Mouse (Mus musculus): ENCODE measurements around the gene Rdh9.
"Not testable (repeated sequence)": the region's sequence is repeated elsewhere in the genome, so short reads cannot be mapped to it uniquely, and the experiment has no call there.

Gene Rdh9

GRCm38 (mm10) chr10:127759181-127760110 is 16.7 kb upstream of the Rdh9 start, which contains the start of the genes Rdh1 and Rdh16f1:
Gene Rdh1 (plus strand): TSS chr10:127759721.
Gene Rdh16f1 (plus strand): TSS chr10:127759787.
- no peak for DNase-seq (ENCODE audit: inconsistent ontology term)

DNA sequence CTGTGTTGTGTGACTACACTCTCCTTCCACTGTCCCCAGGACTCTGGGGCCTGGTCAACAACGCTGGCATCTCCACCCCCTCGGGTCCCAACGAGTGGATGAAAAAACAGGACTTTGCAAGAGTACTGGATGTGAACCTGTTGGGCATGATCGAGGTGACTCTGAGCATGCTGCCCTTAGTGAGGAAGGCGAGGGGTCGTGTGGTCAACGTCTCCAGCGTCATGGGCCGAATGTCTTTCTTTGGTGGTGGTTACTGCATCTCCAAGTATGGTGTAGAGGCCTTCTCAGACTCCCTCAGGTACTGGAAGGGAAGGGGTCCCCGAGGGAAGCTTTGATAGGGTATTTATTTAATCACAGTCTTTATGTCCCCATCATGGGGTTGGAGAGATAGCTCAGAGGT is 13.3 kb upstream of the Rdh9 start:
- DNase-seq (ENCODE audit: inconsistent ontology term), result not testable (repeated sequence)

DNA sequence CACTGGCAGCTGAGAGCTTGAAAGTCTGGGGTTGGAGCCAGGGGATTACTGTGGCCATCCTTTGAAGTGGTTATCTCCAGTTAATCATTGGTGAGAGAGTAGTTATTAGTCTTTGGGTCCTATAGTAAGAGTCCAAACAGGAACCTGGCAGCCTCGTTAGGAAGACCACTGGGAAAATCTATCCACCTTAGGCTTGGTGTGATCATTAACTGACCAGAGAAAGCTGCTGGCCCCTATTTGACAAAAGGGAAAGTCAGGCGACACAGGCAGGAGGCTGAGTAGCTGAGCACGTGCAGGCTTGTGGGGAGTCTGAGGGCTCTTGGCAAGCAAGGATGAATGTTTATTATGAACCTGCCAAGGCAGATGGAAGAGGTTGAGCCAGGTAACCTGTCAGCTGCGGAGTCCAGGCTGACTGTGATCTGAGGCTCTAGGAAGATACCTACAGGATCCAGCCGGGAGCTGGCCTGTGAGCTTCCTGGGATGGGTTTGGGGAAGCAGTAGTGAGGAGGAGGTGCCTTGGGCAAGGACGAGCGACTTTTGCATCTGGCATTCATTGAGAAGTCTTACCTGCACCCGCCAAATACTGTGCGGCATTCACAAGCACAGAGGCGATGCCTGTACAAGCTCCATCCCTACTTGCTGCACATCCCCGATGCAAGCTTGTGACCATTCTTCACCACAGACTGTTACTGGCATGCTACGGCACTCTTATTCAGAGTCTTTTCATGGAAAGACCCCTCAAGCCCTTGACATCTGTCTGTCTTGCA is 12.1 kb upstream of the Rdh9 start:
- DNase-seq (ENCODE audit: inconsistent ontology term), result no peak

DNA sequence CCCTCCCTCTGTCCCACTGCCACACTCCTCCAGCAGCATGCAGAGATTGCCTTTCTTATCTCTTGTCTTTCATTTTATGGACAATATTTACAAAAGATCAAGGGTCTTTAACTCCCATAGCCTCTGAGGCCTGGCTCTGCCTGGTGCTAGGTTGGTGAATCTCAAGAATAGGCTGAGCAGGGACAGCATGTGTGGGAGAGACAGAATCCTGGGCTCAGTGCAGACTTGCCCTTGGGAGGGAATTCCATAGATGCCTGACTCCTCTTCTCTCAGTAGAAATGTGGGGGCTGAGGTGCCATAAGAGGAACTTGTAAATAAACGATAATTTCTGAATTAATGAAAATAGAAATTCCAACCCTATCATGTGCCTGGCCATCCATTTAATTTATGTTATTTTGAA is 9.6 kb upstream of the Rdh9 start:
- DNase-seq (ENCODE audit: inconsistent ontology term), result no peak

GRCm38 (mm10) chr10:127782321-127782720 is 6.1 kb downstream of the Rdh9 start:
- not testable (repeated sequence) for DNase-seq (ENCODE audit: inconsistent ontology term)

DNA sequence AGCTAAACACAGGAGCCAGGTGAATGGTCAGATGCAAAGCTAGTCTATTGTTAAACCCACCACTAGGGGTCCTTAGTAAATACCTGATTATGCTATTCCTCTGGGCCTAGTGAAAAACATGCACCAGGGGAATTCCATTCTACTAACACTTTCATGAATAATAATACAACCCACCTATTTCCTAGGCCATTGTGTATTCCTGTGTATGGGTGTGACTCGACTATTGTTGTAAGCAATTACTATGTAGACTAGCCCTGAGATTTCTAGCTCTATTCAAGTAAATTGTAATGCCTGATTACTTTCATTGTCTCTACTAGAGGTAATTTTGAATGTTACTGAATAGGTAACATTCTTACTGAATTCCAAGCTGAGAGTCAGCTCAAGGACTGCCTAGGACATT is 9.2 kb downstream of the Rdh9 start:
- not testable (repeated sequence) for DNase-seq (ENCODE audit: inconsistent ontology term)

DNA sequence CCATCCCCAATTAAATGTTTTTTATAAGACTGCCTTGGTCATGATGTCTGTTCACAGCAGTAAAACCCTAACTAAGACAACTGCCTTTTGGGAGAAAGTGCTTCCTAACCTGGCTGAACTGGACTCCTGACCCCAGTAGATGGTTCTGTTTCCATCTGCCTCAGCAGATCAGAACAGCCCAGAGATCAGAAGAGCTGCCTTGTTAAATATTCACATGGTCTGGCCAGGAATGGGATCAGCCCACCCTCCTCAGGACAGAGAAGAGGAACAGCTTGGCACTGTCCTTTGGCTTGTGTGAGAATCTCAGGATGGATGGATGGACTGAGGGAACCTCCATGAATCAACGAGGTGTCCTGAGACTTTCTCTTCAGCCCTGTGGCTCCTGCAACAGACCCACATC is 23.1 kb downstream of the Rdh9 start:
- no peak for DNase-seq (ENCODE audit: inconsistent ontology term)

- no peak for DNase-seq (ENCODE audit: inconsistent ontology term)
These were observed 24.7 kb downstream of the Rdh9 start, which contains the start of gene Rdh16 for GRCm38 (mm10) chr10:127800891-127801290. Gene Rdh16 (plus strand): TSS chr10:127801152.

DNA sequence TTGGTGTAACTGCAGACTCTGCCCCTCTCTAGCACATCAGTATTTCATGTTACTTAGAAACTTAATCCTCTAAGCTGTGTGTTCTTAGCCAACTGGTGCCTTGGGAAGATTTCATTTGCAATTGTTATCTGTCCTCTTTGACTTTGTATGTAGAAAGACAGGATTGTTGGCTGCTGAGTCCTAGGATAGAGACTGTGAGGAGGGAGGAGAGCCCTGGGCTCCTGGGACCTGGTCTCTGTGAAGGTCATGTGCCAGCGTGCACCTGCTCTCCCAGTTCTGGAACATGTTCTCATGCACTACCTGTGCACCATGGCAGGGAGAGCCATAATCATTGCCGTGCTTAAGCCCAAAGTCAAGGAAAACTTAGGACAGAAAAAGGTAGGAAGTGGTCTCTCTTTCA is 25.4 kb downstream of the Rdh9 start:
- DNase-seq (ENCODE audit: inconsistent ontology term), result no peak

DNA sequence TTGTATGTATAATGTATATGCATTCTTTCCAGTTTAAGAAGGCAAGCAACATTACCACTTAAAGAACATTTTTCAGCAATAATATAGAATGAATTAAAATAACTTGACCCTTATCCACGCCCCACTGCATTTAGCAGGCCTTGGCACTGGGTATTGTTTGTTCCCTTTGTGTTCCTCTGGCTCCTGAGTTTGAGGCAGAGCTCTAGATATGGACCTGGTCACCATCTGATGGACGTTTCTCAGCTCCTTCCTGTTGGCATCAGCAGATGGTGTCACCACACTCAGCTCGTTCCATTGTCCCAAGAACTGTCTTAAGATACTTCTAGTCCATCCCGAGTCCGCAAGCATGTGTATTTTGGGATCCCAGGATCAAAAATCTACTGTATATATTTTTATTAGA is 26.1 kb downstream of the Rdh9 start:
- DNase-seq (ENCODE audit: inconsistent ontology term), result no peak

GRCm38 (mm10) chr10:127804416-127804815 is 28.2 kb downstream of the Rdh9 start:
- no peak for DNase-seq (ENCODE audit: inconsistent ontology term)

GRCm38 (mm10) chr10:127815888-127816287 is 39.7 kb downstream of the Rdh9 start:
- DNase-seq (ENCODE audit: inconsistent ontology term), result no peak

- not testable (repeated sequence) for DNase-seq (ENCODE audit: inconsistent ontology term)
These were observed 41.2 kb downstream of the Rdh9 start for GRCm38 (mm10) chr10:127817268-127817910.

GRCm38 (mm10) chr10:127821806-127822205 is 45.6 kb downstream of the Rdh9 start:
- DNase-seq (ENCODE audit: inconsistent ontology term), result not testable (repeated sequence)

DNA sequence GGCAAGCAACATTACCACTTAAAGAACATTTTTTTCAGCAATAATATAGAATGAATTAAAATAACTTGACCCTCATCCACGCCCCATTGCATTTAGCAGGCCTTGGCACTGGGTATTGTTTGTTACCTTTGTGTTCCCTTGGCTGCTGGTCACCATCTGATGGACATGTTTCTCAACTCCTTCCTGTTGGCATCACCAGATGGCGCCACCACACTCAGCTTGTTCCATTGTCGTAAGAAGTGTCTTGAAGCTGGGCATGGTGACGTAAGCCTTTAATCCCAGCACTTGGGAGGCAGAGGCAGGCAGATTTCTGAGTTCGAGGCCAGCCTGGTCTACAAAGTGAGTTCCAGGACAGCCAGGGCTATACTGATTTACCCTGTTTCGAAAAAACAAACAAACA is 49.2 kb downstream of the Rdh9 start:
- peak; percentile 1 for DNase-seq (ENCODE audit: inconsistent ontology term)

DNA sequence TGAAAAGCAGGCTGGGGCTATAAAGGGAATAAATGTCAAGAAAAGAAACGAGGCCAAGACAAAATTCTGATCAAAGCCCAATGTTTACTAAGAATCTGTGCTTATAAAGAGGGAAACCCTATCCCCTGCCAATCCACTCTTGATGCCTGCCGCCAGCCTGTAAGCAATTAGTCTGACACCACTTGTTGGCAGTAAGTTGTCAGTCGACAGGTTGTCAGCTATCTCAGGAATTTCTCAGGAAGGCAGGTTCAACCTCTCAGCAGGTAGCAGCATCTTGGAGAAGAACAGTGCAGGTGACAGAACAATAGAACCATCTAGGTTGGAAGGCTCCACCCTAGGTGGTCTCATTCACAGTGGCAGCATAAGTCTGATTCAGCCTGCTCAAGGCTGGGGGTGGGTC is 52.9 kb downstream of the Rdh9 start:
- DNase-seq (ENCODE audit: inconsistent ontology term), result no peak

- not testable (repeated sequence) for DNase-seq (ENCODE audit: inconsistent ontology term)
These were observed 58.0 kb downstream of the Rdh9 start for GRCm38 (mm10) chr10:127834186-127834585.

DNA sequence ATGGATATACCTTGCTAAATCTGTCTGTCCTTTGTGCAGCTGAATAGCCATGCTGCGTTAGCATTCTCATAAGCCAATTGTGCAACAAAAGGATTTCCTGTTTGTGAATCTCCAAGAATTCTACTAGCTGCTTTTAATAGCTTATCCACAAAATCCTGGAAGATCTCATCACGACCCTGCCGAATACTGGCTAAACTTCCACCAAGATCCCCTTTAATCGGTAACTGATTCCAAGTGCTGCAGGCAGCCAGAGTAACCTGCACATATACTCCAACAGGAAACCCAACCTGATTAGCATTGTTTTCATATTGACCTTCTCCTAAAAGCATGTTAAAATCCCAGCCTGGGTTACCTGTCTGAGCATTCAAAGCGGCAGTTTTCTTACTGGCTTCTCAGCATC is 59.1 kb downstream of the Rdh9 start:
- DNase-seq (ENCODE audit: inconsistent ontology term), result no peak

- not testable (repeated sequence) for DNase-seq (ENCODE audit: inconsistent ontology term)
These were observed 61.6 kb downstream of the Rdh9 start for GRCm38 (mm10) chr10:127837793-127838192.

- DNase-seq (ENCODE audit: inconsistent ontology term), result no peak
These were observed 62.4 kb downstream of the Rdh9 start for GRCm38 (mm10) chr10:127838539-127838938.

DNA sequence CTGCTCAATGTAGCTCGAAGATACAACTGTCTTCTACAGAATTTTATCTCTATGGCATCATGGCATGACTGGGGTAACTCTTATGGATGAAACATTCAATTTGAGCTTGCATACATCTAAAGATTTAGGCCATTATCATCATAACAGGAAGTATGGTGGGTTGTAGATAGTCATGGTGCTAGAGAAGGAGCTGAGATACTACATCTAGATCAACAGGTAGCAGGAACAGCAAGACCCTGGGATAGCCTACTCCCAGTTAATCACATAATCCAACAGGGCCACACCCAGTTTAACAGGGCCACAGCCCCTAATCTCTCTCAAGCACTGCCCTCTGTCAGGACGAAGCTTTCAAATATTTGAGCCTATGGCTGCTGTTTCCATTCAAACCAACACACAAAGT is 64.6 kb downstream of the Rdh9 start:
- DNase-seq (ENCODE audit: inconsistent ontology term), result no peak

All from Muller cell, postnatal 12 days (primary cell).